Comparison of ENCODE assay signal across 9 mouse cellular contexts in the genomic region with DNA sequence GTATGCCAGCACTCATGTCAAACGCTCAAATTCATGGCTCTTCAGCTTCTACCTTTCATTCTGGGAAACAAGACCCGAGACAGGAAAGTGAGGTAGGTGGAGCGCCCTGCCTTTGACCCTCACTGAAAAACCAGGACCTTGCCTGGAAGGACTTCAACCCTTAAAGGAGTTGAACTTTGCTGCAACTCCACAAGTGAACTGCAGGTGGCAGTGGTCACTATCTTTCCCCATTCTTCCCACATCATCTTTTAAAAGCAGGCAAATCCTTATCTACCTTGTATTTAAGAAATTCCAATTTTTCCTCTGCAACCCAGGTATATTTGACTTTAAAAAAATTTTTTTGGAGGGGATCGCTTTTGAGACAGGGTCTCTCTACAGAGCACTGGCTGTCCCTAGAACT. TPM values are rescaled to one million over a fixed set of nuclear protein-coding genes. Genes with fewer than 3 reads are reported as not detected.
DNase-seq lines count a peak whose midpoint lies in the region; ATAC-seq and TF ChIP-seq lines count a peak whose summit lies in the region.
"Had no signal": no experiment of that assay in that cellular context is flagged by ENCODE, and none has a peak within 500 bp of the region (broad histone marks: within the 10 kb centered on the region; RNA-seq: fewer than 3 reads in every experiment).

No protein-coding gene starts in this region.

- no peaks in the 10 kb centered on the region for H3K9me3 ChIP-seq in intestine, postnatal 0 days (ENCODE audit: control insufficient read depth)
- no peaks in the 10 kb centered on the region for H3K9me3 ChIP-seq in intestine, embryonic 15.5 days
- H3K9me3 ChIP-seq in lung, postnatal 0 days (ENCODE audit: low read length): no peaks in the 10 kb centered on the region
- H3K9me3 ChIP-seq: neural tube, embryonic 13.5 days had no signal

- TF ChIP-seq CTCF in intestine, postnatal 0 days (IDR thresholded peaks at IDR 0.05; ENCODE audit: low read depth): peak; percentile 81
- TF ChIP-seq CTCF in lung, postnatal 0 days (IDR thresholded peaks at IDR 0.05): peak; percentile 77

- H3K9ac ChIP-seq in intestine, postnatal 0 days (ENCODE audit: low read depth, low read length): no peak overlapping the region
- H3K9ac ChIP-seq in intestine, embryonic 15.5 days: no peak overlapping the region
- H3K9ac ChIP-seq in lung, postnatal 0 days (replicated peaks; ENCODE audit: low read depth): no peak overlapping the region
- H3K9ac ChIP-seq: neural tube, embryonic 13.5 days had no signal

- WGBS in intestine, postnatal 0 days: 59% methylated on average over 4 of the region's 4 CpGs
- WGBS in intestine, embryonic 15.5 days: 58% methylated on average over 4 of the region's 4 CpGs
- WGBS in lung, postnatal 0 days: 62% methylated on average over 4 of the region's 4 CpGs

- DNase-seq in c-Kit-positive CD71-positive TER-119-negative erythroid progenitor cells, embryonic 14.5 days (ENCODE audit: low read depth): peak; percentile 24
- peak; percentile 56 for DNase-seq in lung, postnatal 0 days (ENCODE audit: low spot score)
- no peak for DNase-seq in ovary, postnatal 14 days (ENCODE audit: low spot score)
- no peak for DNase-seq in urinary bladder, adult 18-20 months (ENCODE audit: low spot score in 2 of 2)
- DNase-seq in spleen, postnatal 14 days (ENCODE audit: low spot score in 2 of 2): no peak

- H3K4me1 ChIP-seq in intestine, postnatal 0 days (replicated peaks; ENCODE audit: control insufficient read depth, insufficient read depth, low read length): no peaks in the 10 kb centered on the region
- H3K4me1 ChIP-seq in intestine, embryonic 15.5 days (replicated peaks): no peaks in the 10 kb centered on the region
- H3K4me1 ChIP-seq in lung, postnatal 0 days (ENCODE audit: insufficient read depth, low read depth, low read length): no peaks in the 10 kb centered on the region
- H3K4me1 ChIP-seq: neural tube, embryonic 13.5 days had no signal

- no peaks in the 10 kb centered on the region for H3K27me3 ChIP-seq in intestine, postnatal 0 days (replicated peaks; ENCODE audit: control insufficient read depth, insufficient read depth, low read length)
- H3K27me3 ChIP-seq in intestine, embryonic 15.5 days (replicated peaks): no peaks in the 10 kb centered on the region
- no peaks in the 10 kb centered on the region for H3K27me3 ChIP-seq in lung, postnatal 0 days (replicated peaks; ENCODE audit: insufficient read depth, low read length)
- H3K27me3 ChIP-seq: neural tube, embryonic 13.5 days had no signal

- ATAC-seq in intestine, postnatal 0 days: no peak
- ATAC-seq in intestine, embryonic 15.5 days: no peak
- ATAC-seq in CD4-positive, CD25-positive, alpha-beta regulatory T cell, adult 4 months: peak; percentile 72
- ATAC-seq in lung, postnatal 0 days: no peak

- H3K4me2 ChIP-seq in intestine, postnatal 0 days (replicated peaks; ENCODE audit: low read depth): no peak overlapping the region
- no peak overlapping the region for H3K4me2 ChIP-seq in intestine, embryonic 15.5 days (replicated peaks)
- H3K4me2 ChIP-seq in lung, postnatal 0 days (replicated peaks; ENCODE audit: low read depth, low read length): no peak overlapping the region
- H3K4me2 ChIP-seq: neural tube, embryonic 13.5 days had no signal

- no peak for TF ChIP-seq EP300 in lung, postnatal 0 days (IDR thresholded peaks at IDR 0.05)

- H3K4me3 ChIP-seq in intestine, postnatal 0 days (ENCODE audit: low read depth, low read length): no peak overlapping the region
- H3K4me3 ChIP-seq in intestine, embryonic 15.5 days (replicated peaks): no peak overlapping the region
- no peak overlapping the region for H3K4me3 ChIP-seq in lung, postnatal 0 days (ENCODE audit: low read depth, low read length)
- H3K4me3 ChIP-seq: neural tube, embryonic 13.5 days had no signal

- H3K27ac ChIP-seq in intestine, postnatal 0 days (ENCODE audit: low read depth, low read length): no peak overlapping the region
- H3K27ac ChIP-seq in intestine, embryonic 15.5 days: no peak overlapping the region
- H3K27ac ChIP-seq in lung, postnatal 0 days (ENCODE audit: low read length): no peak overlapping the region
- H3K27ac ChIP-seq: neural tube, embryonic 13.5 days had no signal

- H3K36me3 ChIP-seq in intestine, postnatal 0 days (ENCODE audit: control insufficient read depth, insufficient read depth): peaks cover 61% of the 10 kb centered on the region
- H3K36me3 ChIP-seq in intestine, embryonic 15.5 days: peaks cover 44% of the 10 kb centered on the region
- H3K36me3 ChIP-seq in lung, postnatal 0 days (ENCODE audit: insufficient read depth, low read length): peaks cover 29% of the 10 kb centered on the region; the same call in 1 of the 2 replicates

RNA-seq across cellular contexts. Expression of a gene that starts 8.4 kb away (rescaled TPM):
- 30.6 and 34.1 TPM in 2 replicates for polyA plus RNA-seq in intestine, postnatal 0 days (2015; fragmentation: Nextera tagmentation; extraction: Ambion mirVana)
- 14.4 and 18.2 TPM in 2 replicates for polyA plus RNA-seq in intestine, embryonic 15.5 days (2015; fragmentation: Nextera tagmentation; extraction: Ambion mirVana)
- 1 to 10 TPM; 1.0 to 1.3 TPM for polyA plus RNA-seq in CD4-positive, CD25-positive, alpha-beta regulatory T cell, adult 4 months (2017; shearing (Covaris generic))
- 8.1 and 8.2 TPM in 2 replicates for polyA plus RNA-seq in lung, postnatal 0 days (2015; fragmentation: Nextera tagmentation; extraction: Ambion mirVana)

RNA-seq across cellular contexts. Expression of a gene that starts 13.5 kb away (rescaled TPM):
- polyA plus RNA-seq in intestine, postnatal 0 days (2015; fragmentation: Nextera tagmentation; extraction: Ambion mirVana): 22.3 and 24.6 TPM in 2 replicates
- 74.4 and 74.8 TPM in 2 replicates for polyA plus RNA-seq in intestine, embryonic 15.5 days (2015; fragmentation: Nextera tagmentation; extraction: Ambion mirVana)
- polyA plus RNA-seq in CD4-positive, CD25-positive, alpha-beta regulatory T cell, adult 4 months (2017; shearing (Covaris generic)): 10 to 100 TPM; 67.5 to 74.4 TPM
- polyA plus RNA-seq in lung, postnatal 0 days (2015; fragmentation: Nextera tagmentation; extraction: Ambion mirVana): 26.4 and 27.5 TPM in 2 replicates

RNA-seq across cellular contexts. Expression of a gene that starts 24.8 kb away (rescaled TPM):
- polyA plus RNA-seq in intestine, postnatal 0 days (2015; fragmentation: Nextera tagmentation; extraction: Ambion mirVana): 34.9 and 37.4 TPM in 2 replicates
- 37.0 and 39.2 TPM in 2 replicates for polyA plus RNA-seq in intestine, embryonic 15.5 days (2015; fragmentation: Nextera tagmentation; extraction: Ambion mirVana)
- polyA plus RNA-seq in CD4-positive, CD25-positive, alpha-beta regulatory T cell, adult 4 months (2017; shearing (Covaris generic)): 100 to 1,000 TPM; 117 to 187 TPM
- 27.3 and 28.1 TPM in 2 replicates for polyA plus RNA-seq in lung, postnatal 0 days (2015; fragmentation: Nextera tagmentation; extraction: Ambion mirVana)

Comparison
In these comparisons a context has a peak if more than half of its experiments do, and no peak if none do; other contexts are left out.
1. DNase-seq: peak in c-Kit-positive CD71-positive TER-119-negative erythroid progenitor cells, embryonic 14.5 days (single experiment) and lung, postnatal 0 days (single experiment); none in ovary, postnatal 14 days (single experiment), urinary bladder, adult 18-20 months (0 of 2) and spleen, postnatal 14 days (0 of 2).